Mouse (Mus musculus) monocyte, adult 59 days (primary cell): Measurements from ENCODE around the gene C2cd4c. TPM values are rescaled to one million over a fixed set of nuclear protein-coding genes. Genes with fewer than 3 reads are reported as not detected.

Experiments used
- total RNA-seq, 2 experiments: library from RNA; stranded (reverse); gene quantifications; one replicate each; pipeline ENCODE4 v1.2.4; 2023

The C2cd4c gene
- total RNA-seq, result not detected

DNA sequence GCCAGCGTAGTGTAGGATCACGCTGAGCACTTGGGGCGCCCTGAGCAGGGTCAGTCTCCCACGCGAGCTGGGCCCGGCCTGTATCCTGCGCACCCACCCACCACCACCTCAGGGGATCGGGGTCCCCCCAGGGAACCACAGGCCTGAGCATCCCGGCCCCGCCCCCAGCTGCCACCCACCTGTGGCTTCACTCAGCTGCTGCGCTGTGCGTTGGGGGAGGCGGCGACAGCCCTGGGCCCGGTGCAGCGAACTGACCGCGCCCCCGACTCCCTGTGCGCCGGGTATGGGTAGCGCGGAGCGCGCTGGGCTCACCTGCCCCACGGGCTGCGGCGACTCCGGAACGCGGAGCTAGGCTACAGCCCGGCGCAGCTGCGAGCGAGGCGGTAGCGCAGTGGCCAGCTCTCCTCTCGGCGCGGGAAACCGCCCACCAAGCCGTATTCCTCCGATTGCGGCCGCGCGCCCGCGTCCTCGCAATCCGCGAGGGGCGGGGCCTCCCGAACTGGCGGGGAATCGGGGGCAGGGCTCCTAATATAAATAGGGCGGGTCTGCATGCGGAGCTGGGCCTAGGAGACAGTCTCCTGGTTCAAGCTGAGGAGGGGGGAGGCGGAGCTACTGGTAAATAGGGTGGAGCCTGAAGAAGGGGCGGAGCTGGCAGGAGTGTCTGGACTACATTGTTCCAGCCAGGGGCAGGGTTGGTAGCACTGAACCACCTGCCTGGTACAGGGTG lies at the start of gene C2cd4c:
Gene C2cd4c, minus strand, starts transcription at position 448 of the 727 bp plus-strand sequence.

DNA sequence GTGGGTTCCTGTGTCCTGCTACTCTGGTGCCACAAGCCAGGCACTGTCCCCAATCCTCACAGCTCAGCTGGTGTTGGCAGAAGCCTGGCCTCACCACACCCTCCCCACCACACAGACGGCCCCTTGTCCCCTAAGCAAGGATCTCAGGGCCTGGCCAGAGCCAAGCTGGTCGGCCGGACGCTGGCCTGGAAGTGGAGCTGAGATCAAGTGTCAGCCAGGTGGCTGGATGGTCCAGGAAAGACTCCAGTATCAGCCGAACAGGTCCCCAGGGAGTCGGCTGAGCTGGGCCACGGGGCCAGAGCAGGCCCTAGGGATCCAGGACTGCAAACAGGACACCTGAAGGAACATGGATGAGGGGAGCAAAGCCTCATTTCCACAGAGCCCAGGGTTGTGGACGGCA lies 31.9 kb upstream of the C2cd4c start, which contains the start of gene Odf3l2:
Gene Odf3l2, minus strand, starts transcription at position 28 of the 400 bp plus-strand sequence.

DNA sequence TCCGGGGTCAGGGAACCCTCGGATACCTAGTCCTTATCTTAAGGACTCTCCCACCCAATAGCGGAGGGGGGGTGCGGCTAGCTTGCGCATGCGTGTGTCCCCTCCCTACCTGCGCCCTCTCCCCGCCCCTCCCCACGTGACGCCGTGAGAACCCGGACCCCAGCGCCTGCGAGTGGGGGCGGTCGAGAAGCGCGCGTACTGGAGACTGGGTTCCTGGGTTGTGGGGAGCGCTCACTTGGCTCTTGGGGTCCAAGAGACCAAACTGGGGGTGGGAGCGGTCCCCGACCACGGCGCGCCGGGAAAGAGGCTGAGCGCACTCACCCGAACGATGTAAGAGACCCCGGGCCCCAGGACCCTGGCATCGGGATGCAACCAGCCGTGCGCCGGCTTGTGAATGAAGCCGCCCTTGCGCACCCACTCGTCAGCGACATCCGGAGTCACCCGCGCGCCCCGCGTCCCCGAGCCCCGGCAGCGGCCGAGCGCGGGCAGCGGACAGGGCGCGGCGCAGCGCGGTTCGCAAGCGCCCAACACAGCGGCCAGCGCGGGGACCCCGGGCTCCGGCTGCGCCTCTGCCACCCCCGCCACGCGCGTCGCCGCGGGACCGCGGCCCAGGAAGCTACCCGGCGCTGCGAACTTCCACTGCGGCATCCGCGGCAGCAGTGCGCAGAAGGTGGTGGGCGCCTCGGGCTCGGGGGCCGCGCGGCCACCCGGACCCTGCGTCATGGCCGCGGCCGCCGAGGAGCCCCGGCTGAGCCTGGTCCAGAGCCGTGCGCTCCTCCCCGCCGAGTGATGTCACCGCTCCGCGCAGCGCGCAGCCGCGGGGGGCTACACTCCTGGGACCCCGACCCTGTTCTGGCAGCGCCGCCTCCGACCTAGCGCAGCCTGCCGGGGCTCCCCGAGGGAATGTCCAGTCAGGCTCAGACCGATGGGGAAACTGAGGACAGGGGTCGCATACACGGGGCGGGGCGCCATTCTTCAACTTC lies 23.6 kb upstream of the C2cd4c start, which contains the start of gene Shc2:
Gene Shc2, minus strand, starts transcription at position 791 of the 983 bp plus-strand sequence.

DNA sequence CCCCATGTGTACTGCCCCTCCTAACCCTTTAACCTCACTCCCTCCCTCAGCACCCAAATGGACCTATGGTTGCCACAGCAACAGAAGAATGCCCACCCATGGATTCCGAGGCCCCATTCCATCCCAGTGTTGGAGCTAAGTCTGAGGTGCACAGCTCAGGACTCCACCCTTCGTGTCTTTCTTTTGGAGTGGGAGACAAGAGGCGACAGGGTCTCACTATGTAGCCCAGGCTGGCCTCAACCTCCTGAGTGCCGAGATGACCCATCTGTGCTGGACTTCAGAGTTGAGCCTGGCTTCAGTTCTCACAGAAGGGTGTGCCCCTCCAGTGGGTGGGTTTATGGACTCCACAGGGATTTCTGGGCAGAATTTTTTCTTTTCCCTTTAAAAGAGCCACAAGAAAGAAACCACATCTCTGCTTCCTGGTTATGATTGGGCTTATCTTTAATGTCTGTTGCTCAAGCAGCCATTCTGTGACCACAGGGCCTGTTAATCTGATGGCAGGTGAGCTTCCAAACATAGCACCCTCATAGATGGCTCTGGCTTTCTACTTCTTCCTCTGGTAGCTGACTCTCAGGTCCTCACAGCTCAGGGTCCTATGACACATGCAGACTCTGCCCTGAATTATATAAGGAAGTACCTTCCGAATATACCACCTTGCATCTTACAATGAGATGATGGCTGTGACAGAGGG lies 26.6 kb downstream of the C2cd4c start, which contains the start of gene Theg:
Gene Theg, minus strand, starts transcription at position 271 of the 691 bp plus-strand sequence.

Other genes with a start within 250 kb of the C2cd4c start
- not detected for gene Vmn2r83, start 145.3 kb downstream of the C2cd4c start, total RNA-seq
- gene Plpp2, start 80.2 kb downstream of the C2cd4c start, total RNA-seq, result 10 to 100 TPM; 11.0 to 14.6 TPM
- gene Mier2, start 58.8 kb downstream of the C2cd4c start, total RNA-seq, result 10 to 100 TPM; 22.1 to 22.8 TPM
- gene Theg, start 26.7 kb downstream of the C2cd4c start, total RNA-seq, result not detected
- gene Shc2, start 23.9 kb upstream of the C2cd4c start, total RNA-seq, result not detected
- gene Odf3l2, start 31.7 kb upstream of the C2cd4c start, total RNA-seq, result not detected
- gene Madcam1, start 50.5 kb upstream of the C2cd4c start, total RNA-seq, result not detected
- gene Tpgs1, start 55.3 kb upstream of the C2cd4c start, total RNA-seq, result 10 to 100 TPM; 29.6 to 35.8 TPM
- gene Cdc34, start 68.2 kb upstream of the C2cd4c start, total RNA-seq, result 10 to 100 TPM; 64.7 to 68.6 TPM
- 1 to 10 TPM; 2.3 to 2.7 TPM for gene Gzmm, start 75.0 kb upstream of the C2cd4c start, total RNA-seq
- 100 to 1,000 TPM; 153 to 156 TPM for gene Bsg, start 90.5 kb upstream of the C2cd4c start, total RNA-seq
- under 1 TPM in 1 of 2 experiments, not detected in 1; 0.16 TPM for gene Hcn2, start 102.6 kb upstream of the C2cd4c start, total RNA-seq
- gene Polrmt, start 132.6 kb upstream of the C2cd4c start, total RNA-seq, result 10 to 100 TPM; 29.0 to 32.2 TPM
- gene Fgf22, start 141.1 kb upstream of the C2cd4c start, total RNA-seq, result not detected
- 10 to 100 TPM; 42.3 to 43.1 TPM for gene Rnf126, start 152.9 kb upstream of the C2cd4c start, total RNA-seq
- 1 to 10 TPM; 1.2 to 2.2 TPM for gene Fstl3, start 163.2 kb upstream of the C2cd4c start, total RNA-seq
- not detected for gene Prss57, start 176.9 kb upstream of the C2cd4c start, total RNA-seq
- 10 to 100 TPM; 70.2 to 73.6 TPM for gene Palm, start 179.5 kb upstream of the C2cd4c start, total RNA-seq
- gene Misp, start 207.0 kb upstream of the C2cd4c start, total RNA-seq, result under 1 TPM in 1 of 2 experiments, not detected in 1; 0.49 TPM
- gene Ptbp1, start 240.4 kb upstream of the C2cd4c start, total RNA-seq, result 100 to 1,000 TPM; 308 to 311 TPM